Mouse (Mus musculus) neural tube, embryonic 13.5 days (tissue): Measurements from ENCODE around the gene Polr2h. TPM values are rescaled to one million over a fixed set of nuclear protein-coding genes. Genes with fewer than 3 reads are reported as not detected.

Source experiments
- ATAC-seq: fragments of 200-750 bp; cut with Nextera tagmentation; 2 replicates; pipeline ENCODE4 v1.8.0; 2017; ENCODE audit warnings: low read depth, mild to moderate bottlenecking, moderate TSS enrichment, moderate library complexity
- H3K27ac ChIP-seq: fragments of 300-500 bp; sonication (generic); replicated peaks from 2 replicates; pipeline ENCODE4 v1.5.1; 2015; ENCODE audit warnings: moderate library complexity, mild to moderate bottlenecking, inconsistent platforms
- H3K27me3 ChIP-seq: fragments of 300-500 bp; sonication (generic); 2 replicates; pipeline ENCODE4 v1.6.1; 2015; ENCODE audit warnings: mild to moderate bottlenecking, inconsistent platforms
- H3K36me3 ChIP-seq: fragments of 300-500 bp; sonication (generic); 2 replicates; pipeline ENCODE4 v1.6.1; 2015; ENCODE audit warnings: mild to moderate bottlenecking, inconsistent platforms
- H3K4me1 ChIP-seq: fragments of 300-500 bp; sonication (generic); replicated peaks from 2 replicates; pipeline ENCODE4 v1.6.1; 2015; ENCODE audit warnings: inconsistent platforms
- H3K4me2 ChIP-seq: fragments of 300-500 bp; sonication (generic); 2 replicates; pipeline ENCODE4 v1.6.1; 2015; ENCODE audit warnings: inconsistent platforms, mild to moderate bottlenecking, moderate library complexity
- H3K4me3 ChIP-seq: fragments of 300-500 bp; sonication (generic); 2 replicates; pipeline ENCODE4 v1.5.1; 2015; ENCODE audit warnings: mild to moderate bottlenecking, inconsistent platforms
- H3K9ac ChIP-seq: fragments of 300-500 bp; sonication (generic); 2 replicates; pipeline ENCODE4 v1.6.1; 2015; ENCODE audit warnings: moderate library complexity, mild to moderate bottlenecking, inconsistent platforms
- H3K9me3 ChIP-seq: fragments of 300-500 bp; sonication (generic); 2 replicates; pipeline ENCODE4 v1.6.1; 2016; ENCODE audit warnings: inconsistent platforms
- WGBS: fragments of 180-500 bp; shearing (Covaris S2); methylation state at CpG from one replicate; pipeline ENCODE4 v1.1.7; 2015; 5-methylcytosine and 5-hydroxymethylcytosine counted together
- polyA plus RNA-seq: library from polyadenylated mRNA; unstranded; fragments of >200 nt; fragmentation: Nextera tagmentation; extraction: Ambion mirVana; gene quantifications from 2 replicates; pipeline ENCODE4 v1.2.1, GENCODE M21; 2015

Polr2h gene
- polyA plus RNA-seq, 1 experiment from 2014 or later: 92.3 TPM

DNA sequence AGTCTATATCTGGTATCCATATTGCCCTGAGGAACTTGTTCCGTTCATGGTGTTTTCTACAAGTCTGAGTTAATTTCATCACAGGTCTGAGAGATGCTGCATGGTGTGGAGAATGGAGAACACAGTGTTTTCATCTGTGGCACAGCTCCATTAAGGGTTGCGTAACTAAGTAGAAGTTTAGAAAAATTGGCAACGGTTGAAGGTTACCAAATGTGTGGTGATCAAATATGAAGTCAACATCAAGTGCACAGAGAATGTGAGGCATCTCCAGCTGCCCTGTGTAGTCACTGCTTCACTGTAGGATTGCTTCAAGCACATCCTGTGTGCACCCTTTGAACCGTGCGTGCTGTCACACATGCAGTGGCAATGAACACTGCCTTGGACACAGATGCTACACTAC is 38.6 kb downstream of the Polr2h start:
- no peak overlapping the region for H3K4me2 ChIP-seq
- no peaks in the 10 kb centered on the region for H3K4me1 ChIP-seq
- H3K4me3 ChIP-seq: no peak overlapping the region
- no peaks in the 10 kb centered on the region for H3K36me3 ChIP-seq
- H3K27ac ChIP-seq: no peak overlapping the region
- no peak for ATAC-seq
- no peaks in the 10 kb centered on the region for H3K9me3 ChIP-seq
- 98% methylated on average over 5 of the region's 5 CpGs for WGBS
- no peak overlapping the region for H3K9ac ChIP-seq
- H3K27me3 ChIP-seq: no peaks in the 10 kb centered on the region

DNA sequence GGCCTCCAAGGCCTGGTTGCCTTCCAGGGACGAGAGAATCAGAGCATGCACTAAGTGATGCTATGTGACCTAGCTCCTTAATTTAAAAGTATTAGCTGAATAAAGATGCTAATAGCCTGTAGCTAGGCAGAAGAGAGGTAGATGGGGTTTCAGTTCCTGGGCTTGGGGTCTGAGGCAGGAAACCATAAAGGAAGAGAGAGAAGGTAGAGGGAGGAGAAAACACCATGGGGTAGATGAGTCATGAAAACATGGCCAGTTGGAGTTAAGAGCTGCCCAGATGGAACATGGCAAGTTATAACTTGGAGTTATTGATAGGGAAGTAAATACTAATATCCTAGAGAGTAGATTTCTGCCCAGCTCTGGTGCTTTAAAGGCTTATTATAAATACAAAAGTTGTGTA is 39.9 kb downstream of the Polr2h start:
- WGBS: 88% methylated on average over 1 of the region's 1 CpGs

DNA sequence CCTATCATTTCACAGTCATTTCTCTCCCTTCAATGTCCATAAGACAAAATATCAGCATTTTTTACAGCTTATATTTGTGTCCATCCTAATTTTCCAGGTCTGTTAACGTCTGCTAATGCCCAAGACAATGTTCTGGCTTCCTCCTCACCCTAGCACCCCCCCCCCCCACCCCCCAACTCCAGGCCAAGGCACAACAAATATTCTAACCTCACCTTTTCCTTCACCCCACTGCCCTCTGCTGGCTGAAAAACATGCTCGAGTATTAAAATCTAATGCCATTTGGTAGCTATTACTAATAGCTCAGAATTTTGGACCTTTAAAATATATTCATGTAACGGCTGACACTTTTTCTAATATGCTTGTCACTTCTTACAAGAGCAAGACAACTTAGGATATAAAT is 44.2 kb downstream of the Polr2h start:
- H3K27me3 ChIP-seq: no peaks in the 10 kb centered on the region
- H3K9ac ChIP-seq: no peak overlapping the region
- no peaks in the 10 kb centered on the region for H3K9me3 ChIP-seq
- H3K4me1 ChIP-seq: no peaks in the 10 kb centered on the region
- no peak overlapping the region for H3K4me2 ChIP-seq
- no peak overlapping the region for H3K4me3 ChIP-seq
- ATAC-seq: no peak
- WGBS: 13% methylated on average over 3 of the region's 3 CpGs
- H3K36me3 ChIP-seq: no peaks in the 10 kb centered on the region
- H3K27ac ChIP-seq: no peak overlapping the region

More for the DNA sequence above, 39.9 kb downstream of the Polr2h start:
- H3K36me3 ChIP-seq: no peaks in the 10 kb centered on the region
- H3K27ac ChIP-seq: no peak overlapping the region
- H3K4me2 ChIP-seq: no peak overlapping the region
- H3K27me3 ChIP-seq: no peaks in the 10 kb centered on the region
- H3K4me1 ChIP-seq: no peaks in the 10 kb centered on the region
- H3K4me3 ChIP-seq: no peak overlapping the region
- ATAC-seq: no peak
- H3K9ac ChIP-seq: no peak overlapping the region
- no peaks in the 10 kb centered on the region for H3K9me3 ChIP-seq

DNA sequence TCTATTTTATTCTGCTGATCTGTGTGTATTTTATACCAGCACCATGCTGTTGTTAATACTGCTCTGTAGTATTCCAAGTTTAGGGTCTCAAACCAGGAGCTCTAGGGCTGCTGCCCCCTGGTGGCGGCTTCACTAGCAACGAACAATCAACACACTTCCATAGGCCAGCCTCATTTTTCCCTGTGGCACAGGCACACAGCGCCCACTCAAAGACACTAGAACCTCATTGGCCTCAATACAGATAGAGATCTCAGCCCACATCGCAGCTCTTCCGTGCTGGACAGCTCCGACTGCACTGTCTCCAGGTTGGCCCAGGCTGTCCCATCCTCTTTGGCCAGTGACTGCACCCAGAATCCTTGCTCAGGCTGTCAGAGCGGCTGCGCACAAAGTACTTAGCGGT is 47.8 kb downstream of the Polr2h start:
- no peak for ATAC-seq
- Histone ChIP-seq H3K9me3 (no peaks in the 10 kb centered on the region), H3K4me3 (no peak overlapping the region), H3K9ac (no peak overlapping the region), H3K27ac (no peak overlapping the region), H3K4me1 (no peaks in the 10 kb centered on the region), H3K36me3 (no peaks in the 10 kb centered on the region), H3K4me2 (no peak overlapping the region), H3K27me3 (no peaks in the 10 kb centered on the region)
- 44% methylated on average over 9 of the region's 9 CpGs for WGBS

Other genes starting within 250 kb of the Polr2h start
- gene Eif2b5, start 218.8 kb upstream of the Polr2h start, polyA plus RNA-seq: 102 and 103 TPM in 2 replicates
- 48.5 and 55.4 TPM in 2 replicates for gene Dvl3, start 200.7 kb upstream of the Polr2h start, polyA plus RNA-seq
- gene Ap2m1, start 182.2 kb upstream of the Polr2h start, polyA plus RNA-seq: 1,020 and 1,063 TPM in 2 replicates
- 72.2 and 81.5 TPM in 2 replicates for gene Abcf3, start 169.1 kb upstream of the Polr2h start, polyA plus RNA-seq
- gene Vwa5b2, start 128.2 kb upstream of the Polr2h start, polyA plus RNA-seq: 23.8 and 27.0 TPM in 2 replicates
- 15.0 and 16.2 TPM in 2 replicates for gene Eef1akmt4, start 106.1 kb upstream of the Polr2h start, polyA plus RNA-seq
- gene Gm49333, start 106.1 kb upstream of the Polr2h start, polyA plus RNA-seq: 1.4 TPM in 1 of 2 replicates, not detected in the other
- gene Alg3, start 105.9 kb upstream of the Polr2h start, polyA plus RNA-seq: 43.2 and 44.8 TPM in 2 replicates
- 20.8 and 23.7 TPM in 2 replicates for gene Camk2n2, start 96.4 kb upstream of the Polr2h start, polyA plus RNA-seq
- 12.2 and 12.8 TPM in 2 replicates for gene Ece2, start 87.8 kb upstream of the Polr2h start, polyA plus RNA-seq
- gene Psmd2, start 66.0 kb upstream of the Polr2h start, polyA plus RNA-seq: 352 and 361 TPM in 2 replicates
- gene Eif4g1, start 49.4 kb upstream of the Polr2h start, polyA plus RNA-seq: 141 and 144 TPM in 2 replicates
- 26.3 and 27.8 TPM in 2 replicates for gene Fam131a, start 24.4 kb upstream of the Polr2h start, polyA plus RNA-seq
- gene Clcn2, start 81 bp downstream of the Polr2h start, polyA plus RNA-seq: 30.8 and 31.4 TPM in 2 replicates
- gene Chrd, start 15.5 kb downstream of the Polr2h start, polyA plus RNA-seq: 5.8 and 6.9 TPM in 2 replicates
- 0.99 and 1.5 TPM in 2 replicates for gene Thpo, start 16.8 kb downstream of the Polr2h start, polyA plus RNA-seq